ENCODE assay signal across 9 mouse cellular contexts in the genomic region with DNA sequence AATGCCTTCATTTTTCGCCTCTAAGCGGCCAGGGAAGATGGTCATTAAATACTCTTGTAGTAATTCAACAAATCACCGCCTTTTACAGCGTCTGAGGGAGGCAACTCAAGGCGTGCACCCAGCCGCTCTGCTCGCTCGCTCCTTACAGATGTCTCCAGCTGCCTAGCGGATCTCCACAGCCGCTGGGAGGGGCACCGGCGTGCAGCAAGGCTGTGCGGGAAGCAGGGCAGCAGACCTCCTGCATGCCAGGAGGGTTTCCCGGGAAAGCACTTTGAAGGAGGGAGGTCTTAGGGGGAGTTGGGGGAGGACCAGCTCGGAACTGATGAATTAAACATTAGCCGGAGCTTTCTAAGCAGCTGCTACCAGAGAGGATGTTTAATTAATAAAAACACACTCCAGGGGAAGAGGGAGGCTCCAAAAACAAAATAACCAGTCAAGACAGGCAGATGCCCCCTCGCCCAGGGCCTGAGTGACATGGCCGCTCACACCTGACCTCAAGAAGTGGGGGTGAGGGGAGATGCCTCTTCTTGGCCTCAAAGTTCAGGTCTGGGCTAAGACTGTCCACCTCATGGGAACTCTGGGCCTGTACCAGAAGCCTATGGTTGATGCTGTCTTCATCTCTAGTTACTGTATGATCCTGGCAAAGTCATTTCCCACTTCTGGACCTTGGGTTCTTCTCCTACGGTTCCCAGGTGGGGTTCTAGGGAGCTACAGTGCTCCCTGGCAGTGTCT. TPM values are rescaled to one million over a fixed set of nuclear protein-coding genes. Genes with fewer than 3 reads are reported as not detected.
DNase-seq lines count a peak whose midpoint lies in the region; ATAC-seq and TF ChIP-seq lines count a peak whose summit lies in the region.
"Had no signal": no experiment of that assay in that cellular context is flagged by ENCODE, and none has a peak within 500 bp of the region (broad histone marks: within the 10 kb centered on the region; RNA-seq: fewer than 3 reads in every experiment).

No protein-coding gene starts in this region.

- 6% methylated on average over 19 of the region's 19 CpGs for WGBS in forebrain, postnatal 0 days
- WGBS in lung, postnatal 0 days: 17% methylated on average over 19 of the region's 19 CpGs
- 60% methylated on average over 19 of the region's 19 CpGs for WGBS in cerebellum, adult 2 months

- no peak for TF ChIP-seq CTCF in forebrain, postnatal 0 days (IDR thresholded peaks at IDR 0.05; ENCODE audit: low read depth)
- TF ChIP-seq CTCF in lung, postnatal 0 days (IDR thresholded peaks at IDR 0.05): no peak
- TF ChIP-seq CTCF in cerebellum, adult 2 months (IDR thresholded peaks at IDR 0.05; ENCODE audit: borderline replicate concordance, insufficient read depth, low read depth, low read length): no peak

- peaks cover 21% of the 10 kb centered on the region for H3K4me1 ChIP-seq in forebrain, postnatal 0 days (ENCODE audit: insufficient read depth)
- H3K4me1 ChIP-seq in lung, postnatal 0 days (ENCODE audit: insufficient read depth, low read depth, low read length): no peaks in the 10 kb centered on the region
- peaks cover 13% of the 10 kb centered on the region for H3K4me1 ChIP-seq in cerebellum, adult 2 months (ENCODE audit: control insufficient read depth, insufficient read depth, low read length)

- peak overlapping the region; percentile 14 for H3K4me3 ChIP-seq in forebrain, postnatal 0 days (ENCODE audit: low read depth, low read length)
- no peak overlapping the region for H3K4me3 ChIP-seq in lung, postnatal 0 days (ENCODE audit: low read depth, low read length)
- H3K4me3 ChIP-seq in cerebellum, adult 2 months (replicated peaks; ENCODE audit: insufficient read depth, low read depth, low read length): no peak overlapping the region
- H3K4me3 ChIP-seq: left cerebral cortex, adult 2 months had no signal

- ATAC-seq in forebrain, postnatal 0 days: peak; percentile 84
- peak; percentile 48; the same call in 1 of the 2 replicates for ATAC-seq in lung, postnatal 0 days

- no peaks in the 10 kb centered on the region for H3K9me3 ChIP-seq in forebrain, postnatal 0 days (ENCODE audit: low read length)
- no peaks in the 10 kb centered on the region for H3K9me3 ChIP-seq in lung, postnatal 0 days (ENCODE audit: low read length)

- peak overlapping the region; percentile 46 for H3K4me2 ChIP-seq in forebrain, postnatal 0 days (ENCODE audit: low read depth)
- no peak overlapping the region for H3K4me2 ChIP-seq in lung, postnatal 0 days (replicated peaks; ENCODE audit: low read depth, low read length)

- peaks cover 4% of the 10 kb centered on the region; the same call in 1 of the 2 replicates for H3K27me3 ChIP-seq in forebrain, postnatal 0 days (ENCODE audit: insufficient read depth, low read length)
- H3K27me3 ChIP-seq in lung, postnatal 0 days (replicated peaks; ENCODE audit: insufficient read depth, low read length): no peaks in the 10 kb centered on the region
- no peaks in the 10 kb centered on the region for H3K27me3 ChIP-seq in cerebellum, adult 2 months (ENCODE audit: control insufficient read depth, insufficient read depth, low read length)

- peak; percentile 28 to 51 for DNase-seq in left cerebral cortex, postnatal 10 days (ENCODE audit: extremely low spot score in 1 of 2, low spot score in 2 of 2)
- DNase-seq in left cerebral cortex, postnatal 4 days: no peak
- DNase-seq in forebrain, postnatal 0 days: peak; percentile 70
- peak; percentile 20 for DNase-seq in lung, postnatal 0 days (ENCODE audit: low spot score)
- peak; percentile 20 for DNase-seq in right cerebral cortex, postnatal 25 days
- no peak for DNase-seq in spleen, postnatal 36 days (ENCODE audit: low spot score in 2 of 2)
- DNase-seq in cerebellum, adult 11 months: no peak
- no peak for DNase-seq in cerebellum, adult 2 months

- peak overlapping the region; percentile 31; the same call in 1 of the 2 replicates for H3K9ac ChIP-seq in forebrain, postnatal 0 days
- H3K9ac ChIP-seq in lung, postnatal 0 days (replicated peaks; ENCODE audit: low read depth): no peak overlapping the region

- H3K27ac ChIP-seq in forebrain, postnatal 0 days (ENCODE audit: low read depth, low read length): no peak overlapping the region
- no peak overlapping the region for H3K27ac ChIP-seq in lung, postnatal 0 days (ENCODE audit: low read length)
- no peak overlapping the region for H3K27ac ChIP-seq in cerebellum, adult 2 months (ENCODE audit: insufficient read depth, low read length)
- H3K27ac ChIP-seq: left cerebral cortex, adult 2 months had no signal

- intact Hi-C loops in left cerebral cortex, postnatal 10 days (cut with DNase I): no loop called here
- intact Hi-C loops in left cerebral cortex, postnatal 4 days (cut with DNase I): no loop called here

- no peak for TF ChIP-seq POLR2A in cerebellum, adult 2 months (IDR thresholded peaks at IDR 0.05; ENCODE audit: borderline replicate concordance, insufficient read depth, low read length)

- H3K36me3 ChIP-seq in forebrain, postnatal 0 days (ENCODE audit: insufficient read depth): no peaks in the 10 kb centered on the region
- H3K36me3 ChIP-seq in lung, postnatal 0 days (ENCODE audit: insufficient read depth, low read length): no peaks in the 10 kb centered on the region

- no peak for TF ChIP-seq EP300 in lung, postnatal 0 days (IDR thresholded peaks at IDR 0.05)

RNA-seq across cellular contexts. Expression of a gene that starts 39.7 kb away (rescaled TPM):
- 10 to 100 TPM; 19.2 to 20.4 TPM for total RNA-seq in left cerebral cortex, postnatal 10 days (2021)
- 10 to 100 TPM; 12.9 to 18.3 TPM for total RNA-seq in left cerebral cortex, postnatal 4 days (2021)
- 13.2 and 17.3 TPM in 2 replicates for total RNA-seq in forebrain, postnatal 0 days (2014; rRNA removed)
- 4.1 and 6.1 TPM in 2 replicates for polyA plus RNA-seq in forebrain, postnatal 0 days (2015; fragmentation: Nextera tagmentation; extraction: Ambion mirVana)
- 0.02 and 0.12 TPM in 2 replicates for polyA plus RNA-seq in lung, postnatal 0 days (2015; fragmentation: Nextera tagmentation; extraction: Ambion mirVana)
- 13.6 and 15.3 TPM in 2 replicates for polyA plus RNA-seq in cerebellum, adult 2 months (2012; rRNA removed)

Comparison
In these comparisons a context has a peak if more than half of its experiments do, and no peak if none do; other contexts are left out.
1. DNase-seq: peak in left cerebral cortex, postnatal 10 days (2 of 2), forebrain, postnatal 0 days (single experiment), lung, postnatal 0 days (single experiment) and right cerebral cortex, postnatal 25 days (single experiment); none in left cerebral cortex, postnatal 4 days (single experiment), spleen, postnatal 36 days (0 of 2), cerebellum, adult 11 months (single experiment) and cerebellum, adult 2 months (0 of 2).